Mouse (Mus musculus) MEL-GATA-1-ER (cell line): ENCODE data around the gene Cit.

Experiments
- DNase-seq: peaks from one replicate; pipeline ENCODE4 v3.0.0-alpha.2; 2012; ENCODE audit warnings: low read depth; ENCODE audit errors: extremely low read depth

Cit gene

DNA sequence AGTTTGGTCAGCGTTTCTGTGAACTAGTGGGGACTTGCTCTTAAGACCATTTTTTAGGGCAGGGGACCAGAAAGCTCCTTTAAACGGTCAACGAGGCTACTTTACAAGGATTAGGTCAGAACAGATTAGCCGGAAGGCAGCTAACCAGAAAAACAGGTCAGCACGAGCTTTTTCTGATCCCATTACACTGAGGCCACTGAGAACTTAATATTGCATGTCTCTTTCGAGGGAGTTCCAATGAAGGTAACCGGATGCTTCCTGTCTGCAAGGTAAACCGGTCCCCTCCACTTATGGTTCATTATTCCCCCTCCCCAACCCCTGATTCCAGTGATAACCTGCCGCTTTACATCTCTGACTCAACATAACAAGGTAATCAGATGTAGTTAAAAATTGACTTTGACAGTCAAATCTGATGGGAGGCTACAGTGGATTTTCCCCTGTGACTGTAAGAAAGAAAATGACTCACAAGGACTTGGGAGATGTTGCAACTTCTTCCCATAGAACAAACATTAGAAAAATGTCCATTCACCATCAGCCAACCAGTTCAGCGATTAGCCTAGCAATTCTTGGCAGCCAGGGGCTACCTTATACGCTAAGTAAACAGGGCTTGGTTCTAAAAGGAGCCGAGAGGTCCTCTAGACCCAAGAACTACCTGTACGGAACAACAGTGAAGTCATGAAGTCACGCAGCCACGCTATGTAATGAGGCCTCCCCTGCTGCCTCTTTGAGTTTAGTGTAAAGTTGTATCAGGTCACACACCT is 164.2 kb downstream of the Cit start:
- DNase-seq: no peak

DNA sequence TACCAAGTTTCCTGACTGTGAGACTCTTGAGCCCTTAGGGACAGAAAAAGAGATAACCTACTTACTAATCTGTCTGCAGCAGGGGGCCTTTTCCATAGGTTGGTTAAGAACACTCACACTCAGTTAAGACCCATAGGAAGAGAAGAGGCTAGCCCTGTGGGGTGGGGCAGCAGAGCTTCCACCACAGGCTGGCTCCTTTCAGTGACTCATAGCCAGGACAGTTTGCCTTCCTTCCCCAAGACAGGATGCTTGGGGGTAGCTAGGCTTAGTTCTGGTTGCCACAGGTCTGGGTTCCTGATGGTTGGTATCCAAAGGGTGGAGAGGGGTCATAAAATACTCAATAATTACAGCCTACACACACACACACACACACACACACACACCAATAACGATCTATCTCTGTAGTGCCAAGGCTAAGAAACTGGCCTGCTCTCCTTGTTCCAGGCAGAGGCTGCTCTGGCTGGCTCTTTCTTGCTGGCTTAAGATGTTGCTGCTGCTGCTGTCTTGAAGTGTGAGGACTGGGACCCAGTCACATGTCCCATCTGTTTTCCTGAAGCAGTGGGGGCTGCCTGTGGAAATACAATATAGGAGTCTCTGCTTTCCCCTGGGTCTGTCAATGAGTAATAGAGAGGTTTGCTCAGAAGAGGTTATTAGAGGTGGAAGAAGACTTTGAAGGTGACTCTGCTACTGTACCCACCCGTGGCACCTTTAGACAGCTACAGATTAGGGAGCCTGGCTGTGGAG is 165.0 kb downstream of the Cit start:
- no peak for DNase-seq

DNA sequence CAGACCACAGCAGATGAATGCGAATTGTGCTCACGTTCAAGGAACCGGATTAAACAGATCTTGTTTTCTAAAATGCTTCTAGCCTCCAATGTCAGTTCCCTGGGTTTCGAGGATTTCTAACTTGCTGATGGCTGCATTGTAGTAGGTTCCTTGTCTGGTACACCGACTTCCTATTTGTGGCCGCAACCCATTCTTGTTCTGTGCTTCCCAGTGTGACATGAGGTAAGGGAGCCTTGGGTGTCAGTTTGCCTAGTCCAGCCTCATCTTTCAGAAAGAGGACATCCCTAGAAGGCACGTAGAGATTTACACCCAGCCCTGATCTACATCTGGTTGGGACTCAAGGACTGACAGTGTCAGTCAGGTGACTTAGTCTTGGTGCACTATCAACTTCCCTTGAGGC is 166.6 kb downstream of the Cit start:
- no peak for DNase-seq

DNA sequence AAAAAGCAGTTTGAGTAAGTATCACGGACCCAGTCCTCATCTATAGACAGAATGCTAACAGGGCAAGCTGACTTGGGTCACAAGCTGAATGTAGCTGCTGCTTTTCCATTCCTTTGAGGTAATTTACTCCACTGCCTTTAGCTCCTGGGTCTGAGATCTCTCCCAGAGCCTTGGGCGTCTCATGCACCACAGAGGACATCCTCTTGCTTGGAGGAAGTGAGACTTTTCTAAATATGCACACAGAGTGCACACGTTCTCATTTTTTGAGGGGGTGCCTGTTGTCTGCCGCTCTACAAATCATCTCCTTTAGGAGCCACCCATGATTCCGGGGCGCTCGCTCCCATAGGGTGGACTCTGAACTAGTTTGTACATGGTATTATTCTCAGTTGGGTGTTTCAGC is 167.4 kb downstream of the Cit start:
- DNase-seq: no peak

DNA sequence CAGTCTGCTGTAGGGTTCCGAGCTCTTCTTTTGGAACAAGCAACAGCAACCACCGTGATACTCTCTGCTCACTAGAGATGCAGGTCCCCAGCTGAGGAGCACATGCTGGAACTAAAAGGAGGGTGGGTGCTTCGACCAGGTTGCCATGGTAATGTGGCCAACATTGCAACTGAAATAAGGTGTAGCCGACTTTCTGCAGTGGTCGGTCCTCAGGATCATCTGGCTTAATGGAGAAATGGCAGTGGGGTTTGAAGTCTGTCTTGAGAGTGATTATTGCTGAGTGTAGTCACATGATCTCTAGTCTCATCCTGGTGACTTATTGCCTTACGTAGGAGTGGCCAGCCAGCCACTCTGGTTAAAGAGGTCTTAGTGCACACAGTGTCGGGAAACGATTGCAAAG is 168.7 kb downstream of the Cit start:
- DNase-seq: no peak

DNA sequence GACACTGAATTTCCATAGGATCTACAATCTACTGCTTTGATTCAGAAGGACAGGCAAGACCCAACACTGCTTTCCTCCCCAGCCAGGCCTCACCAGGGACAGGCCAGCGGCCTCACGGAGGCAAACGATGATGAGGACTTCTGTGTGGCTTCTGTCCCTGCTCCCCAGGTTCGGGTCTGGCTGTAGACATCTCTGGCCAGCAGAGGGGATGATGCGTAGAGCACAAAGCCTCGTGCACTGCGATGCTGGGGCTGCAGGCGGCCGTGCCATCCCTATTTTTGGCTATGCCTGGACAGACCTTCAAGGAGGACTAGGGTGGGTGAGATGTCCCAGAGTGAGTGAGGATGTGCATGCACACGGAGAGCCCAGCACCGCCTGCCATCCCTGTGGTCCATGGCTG is 169.2 kb downstream of the Cit start:
- DNase-seq: no peak

DNA sequence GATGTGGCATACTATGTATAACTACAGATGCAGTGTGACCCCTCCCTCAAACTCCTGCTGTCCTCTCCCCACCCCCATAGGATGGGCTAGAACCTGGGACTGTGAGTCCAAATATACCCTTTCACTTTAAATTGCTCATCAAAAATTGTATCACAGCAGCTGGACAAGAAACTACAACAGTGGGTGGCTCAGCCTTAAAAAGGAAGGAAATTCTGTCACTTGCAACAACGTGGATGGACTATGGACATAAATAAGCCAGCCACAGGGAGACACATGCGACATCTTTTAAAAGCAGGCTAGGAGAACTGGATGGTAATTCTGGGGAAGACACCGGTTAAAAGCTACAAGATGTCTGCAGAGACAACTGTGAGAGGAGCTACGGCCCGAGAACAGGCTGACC is 171.5 kb downstream of the Cit start:
- no peak for DNase-seq

DNA sequence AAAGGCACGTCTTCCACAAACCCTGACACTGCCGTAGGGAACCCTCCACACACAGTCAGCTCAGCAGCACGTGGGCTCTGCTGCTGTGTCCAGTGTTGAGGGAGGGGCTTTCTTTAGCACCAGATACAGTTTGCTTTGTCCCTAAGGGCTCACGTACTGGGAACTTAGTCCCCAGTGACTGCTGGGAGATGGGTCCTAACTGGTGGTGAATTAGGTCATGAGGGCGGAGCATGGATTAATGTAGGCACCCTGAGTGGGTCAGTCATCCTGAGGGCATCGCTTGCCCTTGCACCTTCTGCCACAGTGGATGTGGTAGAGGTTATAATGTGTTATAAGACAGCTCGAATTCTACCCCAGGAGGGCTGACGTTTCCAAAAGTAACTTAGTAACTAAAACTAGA is 172.3 kb downstream of the Cit start:
- no peak for DNase-seq

DNA sequence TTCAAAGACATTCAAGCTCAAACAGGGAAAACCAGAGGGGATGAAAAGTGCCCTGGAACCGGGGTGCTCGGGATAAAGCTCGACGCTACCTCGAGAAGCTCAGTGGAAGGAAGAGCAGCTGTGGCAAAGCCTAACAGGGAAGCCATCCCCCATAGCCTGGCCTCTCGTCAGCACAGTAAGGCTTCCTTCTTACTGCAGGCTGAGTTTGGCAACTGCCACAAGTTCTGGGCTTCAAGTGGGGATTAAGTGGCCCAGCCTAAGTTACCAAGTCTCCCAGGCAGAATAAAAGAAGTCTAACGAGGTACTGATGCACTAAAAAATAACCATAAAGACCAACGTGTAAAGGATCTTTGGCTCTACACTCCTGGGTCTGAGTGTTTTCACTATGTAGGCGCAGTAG is 173.1 kb downstream of the Cit start:
- DNase-seq: no peak

DNA sequence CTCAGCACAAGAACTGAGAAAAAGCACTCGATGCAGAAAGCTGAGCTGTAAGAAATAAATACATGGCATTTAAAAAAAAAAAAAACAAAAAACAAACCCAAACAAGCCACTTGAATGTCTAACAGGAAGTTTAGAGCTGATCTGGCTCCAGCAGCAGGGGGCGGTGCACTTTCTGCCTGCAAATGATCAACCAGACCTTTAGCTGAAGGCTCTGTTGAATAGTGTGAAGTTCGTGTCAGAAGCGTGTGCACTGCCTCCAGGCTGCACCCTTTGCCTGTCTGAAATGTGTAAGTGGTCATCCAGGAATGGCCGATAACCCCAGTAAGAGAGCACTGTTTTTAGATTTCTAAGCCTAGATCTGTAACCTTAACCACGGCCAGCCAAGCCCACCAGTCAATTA is 173.7 kb downstream of the Cit start:
- DNase-seq: no peak

DNA sequence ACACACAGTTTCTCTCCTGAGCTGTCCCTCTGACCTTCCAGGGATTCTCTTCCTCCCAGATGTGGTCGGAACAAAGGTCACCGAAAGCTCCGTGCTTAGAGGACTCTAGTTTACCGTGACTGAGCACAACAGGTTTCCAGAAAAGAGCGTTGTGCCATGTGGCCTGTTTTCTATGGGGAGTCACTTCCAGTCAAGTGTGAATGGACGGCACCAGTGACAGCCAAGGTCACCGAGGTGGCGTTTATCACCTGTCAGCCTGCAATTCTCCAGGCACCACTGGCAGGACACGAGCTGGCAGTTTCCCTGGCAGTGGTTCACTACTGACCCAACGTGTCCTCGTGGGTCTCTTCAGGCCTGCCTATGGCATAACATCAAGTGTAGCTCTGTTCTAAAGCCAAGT is 174.3 kb downstream of the Cit start:
- no peak for DNase-seq

DNA sequence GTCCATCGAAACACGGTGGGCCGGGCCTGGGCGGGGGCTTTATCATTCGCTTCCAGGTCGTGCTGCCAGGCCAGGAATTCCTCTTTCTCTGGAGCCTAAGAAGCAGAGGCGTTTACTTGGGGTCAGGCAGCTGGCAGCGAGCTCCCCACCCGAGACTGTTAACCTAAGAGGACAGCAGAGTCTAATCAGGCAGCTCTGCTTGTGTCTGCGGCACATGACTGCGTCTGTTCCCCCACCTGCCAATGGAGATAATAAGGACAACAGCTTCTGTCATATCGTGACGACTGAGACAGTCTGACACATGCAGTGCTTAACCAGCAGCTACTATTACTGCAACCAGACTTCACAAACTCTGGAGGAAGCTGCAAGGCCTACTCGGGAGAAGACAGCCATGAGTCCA is 176.5 kb downstream of the Cit start:
- peak; percentile 92 for DNase-seq

DNA sequence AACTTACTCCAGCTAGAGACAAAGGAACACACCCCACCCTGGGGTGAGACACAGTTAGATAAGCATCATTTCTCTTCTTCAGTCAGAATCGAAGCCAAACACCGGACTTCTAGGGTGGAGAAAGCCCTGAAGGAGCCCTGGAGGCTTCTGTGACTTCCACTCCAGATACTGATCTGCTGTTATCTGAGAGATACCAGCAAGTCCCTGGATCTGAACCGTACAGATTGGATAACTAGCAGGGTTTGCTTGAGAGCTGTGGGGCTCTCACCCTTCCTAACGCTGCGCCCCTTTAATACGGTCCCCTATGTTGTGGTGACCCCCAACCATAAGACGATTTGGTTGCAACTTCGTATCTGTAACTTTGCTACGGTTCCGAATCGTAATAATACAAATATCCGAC is 177.1 kb downstream of the Cit start:
- DNase-seq: no peak

DNA sequence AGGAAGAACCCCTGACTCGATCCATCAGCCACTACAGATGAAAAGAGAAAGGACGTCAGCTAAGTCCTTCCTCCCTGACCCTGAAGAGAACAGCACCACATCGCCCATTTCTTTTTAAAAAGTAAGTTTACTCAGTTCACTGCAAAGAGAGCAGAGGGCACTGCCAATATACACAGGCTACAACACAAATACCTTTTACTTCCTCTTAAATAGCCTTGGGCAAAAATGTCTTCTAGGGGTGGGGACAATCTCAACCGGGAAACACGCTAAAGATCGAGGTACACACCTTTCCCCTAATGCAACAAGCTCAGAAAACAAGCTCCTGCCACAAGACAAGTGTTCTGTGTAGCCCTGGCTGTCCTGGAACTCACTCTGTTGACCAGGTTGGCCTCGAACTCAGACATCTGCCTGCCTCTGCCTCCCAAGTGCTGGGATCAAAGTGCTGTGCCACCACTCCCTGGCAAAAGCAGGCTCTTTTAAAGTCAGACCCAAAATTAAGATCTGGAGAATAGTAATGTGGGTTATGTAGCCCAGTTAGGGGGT is 177.7 kb downstream of the Cit start:
- peak; percentile 44 for DNase-seq

DNA sequence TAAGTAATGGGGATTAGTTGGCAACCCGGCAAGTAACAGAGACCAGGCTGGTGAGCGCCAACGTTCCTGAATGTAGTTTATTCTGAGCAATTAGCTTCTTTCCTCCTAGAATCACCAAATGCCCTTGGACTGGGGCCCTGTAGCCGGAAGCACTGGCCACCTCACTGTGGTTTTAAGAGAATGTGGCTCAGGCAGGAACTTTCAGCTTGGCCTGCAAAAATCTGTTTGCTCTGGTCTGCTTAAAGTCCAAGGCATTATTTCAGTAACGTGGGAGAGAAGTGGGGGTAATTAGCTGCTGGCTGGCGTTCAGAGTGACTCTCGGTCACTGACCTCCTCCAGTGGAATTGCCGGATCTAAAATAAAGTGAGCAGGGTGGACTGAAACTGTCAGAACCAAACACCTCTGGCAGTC is 178.2 kb downstream of the Cit start:
- no peak for DNase-seq

DNA sequence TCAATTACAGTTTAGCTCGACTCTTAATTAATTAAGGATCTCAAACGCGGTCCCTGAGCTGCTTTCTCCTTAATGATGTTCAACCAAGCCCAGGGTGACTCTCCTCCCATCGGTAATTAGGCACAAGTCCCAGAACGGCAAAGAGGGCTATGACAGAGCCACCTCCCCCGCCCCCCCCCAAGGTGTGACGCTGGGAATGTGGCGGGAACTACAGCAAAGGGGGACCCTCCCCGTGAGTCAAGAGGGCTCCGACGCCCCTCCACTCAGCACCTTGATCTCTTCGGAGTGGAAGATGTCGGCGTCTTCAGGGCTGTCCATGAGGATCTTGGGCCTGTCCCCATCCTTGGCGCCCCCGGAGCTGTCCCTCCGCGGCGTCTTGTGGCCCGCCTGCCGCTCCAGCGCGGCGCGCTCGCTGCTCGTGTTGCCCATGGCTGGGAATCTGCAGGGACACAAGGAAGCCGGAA is 178.8 kb downstream of the Cit start:
- DNase-seq: no peak

DNA sequence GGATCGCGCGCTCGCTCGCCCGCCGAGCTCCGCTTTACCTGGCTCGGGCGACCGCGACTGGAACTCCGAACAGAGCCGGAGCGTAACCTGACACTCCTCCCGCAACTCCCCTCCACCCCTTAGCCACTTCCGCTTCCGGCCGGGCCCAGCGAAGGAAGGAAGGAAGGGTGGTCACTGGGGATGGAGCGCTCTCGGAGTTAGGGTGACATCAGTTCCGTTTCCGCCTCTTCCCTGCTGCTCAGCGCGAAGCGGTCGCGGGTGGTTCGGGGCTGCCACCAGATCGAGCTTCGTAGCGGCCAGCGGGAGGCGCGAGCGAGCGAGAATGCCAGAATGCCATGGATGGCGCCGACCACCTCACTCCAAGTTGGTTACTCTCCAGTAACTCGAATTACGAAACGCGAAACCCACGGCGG is 179.3 kb downstream of the Cit start, which contains the start of gene Prkab1:
TSS of gene Prkab1 (minus strand) at position 182 of the 413 bp plus-strand sequence.
- DNase-seq: peak; percentile 89

DNA sequence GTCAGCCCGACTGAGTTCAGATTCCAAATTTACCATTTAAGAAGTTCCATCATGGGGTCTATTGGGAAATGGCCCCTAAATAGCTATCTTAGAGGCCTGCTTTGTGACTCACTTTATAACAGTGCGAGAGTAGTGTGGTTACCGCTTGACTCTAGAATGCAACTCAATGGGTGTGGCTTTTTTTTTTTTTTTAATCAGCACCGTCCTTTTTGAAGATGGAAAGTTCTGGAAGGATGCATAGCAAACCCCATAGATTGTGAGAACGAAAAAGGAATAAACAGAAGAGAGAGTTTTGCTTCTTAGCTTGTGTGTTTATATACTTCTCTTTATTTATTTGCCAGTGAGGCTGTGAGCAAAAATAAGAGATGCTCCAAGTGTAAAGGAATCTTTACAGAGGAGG is 181.0 kb downstream of the Cit start:
- DNase-seq: peak; percentile 58

DNA sequence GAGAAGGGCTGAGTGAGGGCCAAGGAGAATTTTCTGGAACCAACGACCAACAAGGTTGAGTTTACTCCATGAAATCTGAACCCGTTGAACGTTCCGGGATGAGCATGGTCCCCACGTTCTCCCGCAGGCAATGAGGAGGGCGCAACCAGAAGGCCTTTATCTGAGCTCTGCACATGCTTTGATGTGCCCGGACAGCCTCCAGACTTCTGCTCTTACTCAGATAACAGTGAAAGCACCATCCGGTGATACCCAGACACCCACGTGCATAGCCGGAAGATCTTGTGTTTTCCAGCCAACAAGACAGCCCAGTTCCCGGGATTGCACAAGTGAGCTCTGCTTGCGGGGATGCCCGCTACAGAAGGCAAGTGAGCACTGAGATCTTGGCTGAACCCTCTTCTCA is 181.5 kb downstream of the Cit start:
- peak; percentile 94 for DNase-seq

DNA sequence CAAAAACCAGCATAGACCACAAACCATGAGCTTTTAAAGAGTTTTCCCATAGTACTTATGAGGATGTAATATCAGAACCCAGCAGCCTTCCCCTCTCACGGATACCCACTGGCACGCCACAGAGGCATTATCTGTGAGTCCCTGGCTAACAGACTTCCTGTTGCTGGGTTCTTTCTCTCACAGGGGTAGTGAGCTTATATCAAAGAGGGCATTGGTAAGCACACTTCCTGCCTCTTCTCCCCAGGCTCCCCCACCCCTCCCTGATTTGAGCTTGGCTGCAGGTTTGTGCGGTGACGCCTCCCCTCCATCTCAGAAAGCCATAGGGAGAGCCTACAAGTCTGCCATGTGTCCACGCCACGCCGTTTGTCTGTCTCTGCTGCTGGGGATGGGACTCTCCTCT is 184.0 kb downstream of the Cit start:
- DNase-seq: peak; percentile 98

DNA sequence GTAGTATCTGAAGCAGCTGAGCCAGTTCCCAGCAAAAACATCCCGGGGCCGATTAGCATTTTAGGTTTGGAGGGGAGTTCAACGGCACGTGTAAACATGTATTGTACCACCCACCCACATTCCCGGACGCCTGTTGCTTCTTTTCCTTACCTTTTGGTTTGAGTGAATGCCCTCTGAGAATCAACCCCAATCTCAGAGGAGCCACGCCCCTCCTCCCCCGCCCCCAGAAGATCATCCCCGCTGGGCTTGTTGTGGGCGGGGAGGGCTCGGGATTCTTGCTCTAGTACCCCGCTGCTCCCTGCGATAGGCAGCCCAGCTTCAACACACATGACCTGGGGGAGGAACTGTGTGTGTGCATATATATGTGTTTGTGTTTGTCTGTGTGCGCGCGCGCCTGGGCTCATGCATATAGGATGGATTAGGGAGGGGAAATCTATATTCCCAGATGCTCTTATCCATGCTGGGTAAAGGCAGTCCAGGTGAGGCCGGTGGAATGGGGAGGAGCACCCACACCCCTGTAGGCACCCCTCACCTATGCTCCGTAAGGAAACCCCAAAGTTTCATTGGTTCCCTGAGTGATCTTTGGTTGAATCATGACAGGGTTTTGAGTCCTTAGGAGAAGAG is 185.6 kb downstream of the Cit start:
- DNase-seq: no peak

DNA sequence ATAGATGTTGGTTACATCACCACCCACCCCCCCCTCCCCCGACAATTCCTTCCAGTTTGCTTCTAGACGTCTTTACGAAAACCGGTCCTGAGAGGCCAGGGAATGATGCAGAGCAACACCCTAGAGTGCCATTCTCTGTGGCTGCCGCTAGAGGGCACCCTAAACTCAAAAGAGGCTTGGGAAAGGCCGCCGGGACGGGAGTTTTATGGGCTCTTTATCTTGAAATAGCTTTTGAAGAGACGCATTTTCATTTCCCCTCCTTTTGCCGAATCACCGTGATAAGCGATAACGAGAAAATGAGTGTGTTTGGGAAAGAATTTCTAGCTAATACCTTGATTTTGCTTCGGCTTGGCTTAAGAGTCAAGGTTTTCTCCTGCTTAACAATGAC is 186.1 kb downstream of the Cit start:
- peak; percentile 68 for DNase-seq
